Mouse (Mus musculus): ENCODE measurements around the gene Ankrd53. TPM values are rescaled to one million over a fixed set of nuclear protein-coding genes. Genes with fewer than 3 reads are reported as not detected.
A peak's percentile ranks its signal among the peaks of the same experiment; 100 is the strongest.

The Ankrd53 gene
- polyA plus RNA-seq, 1 experiment from 2014 or later, result not detected

- H3K27me3 ChIP-seq (ENCODE audit: control insufficient read depth, insufficient read depth, low read length), result no peaks in the 10 kb centered on the region
- H3K27ac ChIP-seq (ENCODE audit: low read depth, low read length), result no peak overlapping the region
- no peak overlapping the region for H3K4me2 ChIP-seq
- no peak for ATAC-seq (ENCODE audit: low FRiP score)
- peak; percentile 73 for DNase-seq (ENCODE audit: low spot score, missing footprints)
- WGBS, result 68% methylated on average over 14 of the region's 14 CpGs
- H3K4me1 ChIP-seq (ENCODE audit: control insufficient read depth, insufficient read depth, low read length), result no peaks in the 10 kb centered on the region
- H3K4me3 ChIP-seq (ENCODE audit: low read depth, low read length), result no peak overlapping the region
- H3K9ac ChIP-seq (ENCODE audit: low read length), result no peak overlapping the region
- H3K9me3 ChIP-seq (ENCODE audit: control insufficient read depth, low read length), result peaks cover 5% of the 10 kb centered on the region; the same call in 1 of the 2 replicates
- H3K36me3 ChIP-seq (ENCODE audit: control insufficient read depth, insufficient read depth, low read length), result no peaks in the 10 kb centered on the region
Measured at GRCm38 (mm10) chr6:83729350-83729970, 33.0 kb upstream of the Ankrd53 start.

GRCm38 (mm10) chr6:83731128-83731527 lies 31.3 kb upstream of the Ankrd53 start:
- Histone ChIP-seq H3K36me3 (ENCODE audit: control insufficient read depth, insufficient read depth, low read length) (no peaks in the 10 kb centered on the region), H3K9me3 (ENCODE audit: control insufficient read depth, low read length) (peaks cover 5% of the 10 kb centered on the region; the same call in 1 of the 2 replicates), H3K4me1 (ENCODE audit: control insufficient read depth, insufficient read depth, low read length) (no peaks in the 10 kb centered on the region), H3K27me3 (ENCODE audit: control insufficient read depth, insufficient read depth, low read length) (no peaks in the 10 kb centered on the region), H3K9ac (ENCODE audit: low read length) (no peak overlapping the region), H3K4me3 (ENCODE audit: low read depth, low read length) (no peak overlapping the region), H3K27ac (ENCODE audit: low read depth, low read length) (no peak overlapping the region), H3K4me2 (no peak overlapping the region)
- ATAC-seq (ENCODE audit: low FRiP score) (no peak), DNase-seq (ENCODE audit: low spot score, missing footprints) (peak; percentile 94)
- 26% methylated on average over 5 of the region's 5 CpGs for WGBS

- Histone ChIP-seq H3K9me3 (ENCODE audit: control insufficient read depth, low read length) (peaks cover 5% of the 10 kb centered on the region; the same call in 1 of the 2 replicates), H3K4me2 (no peak overlapping the region), H3K36me3 (ENCODE audit: control insufficient read depth, insufficient read depth, low read length) (no peaks in the 10 kb centered on the region), H3K9ac (ENCODE audit: low read length) (no peak overlapping the region), H3K4me1 (ENCODE audit: control insufficient read depth, insufficient read depth, low read length) (no peaks in the 10 kb centered on the region), H3K27ac (ENCODE audit: low read depth, low read length) (no peak overlapping the region), H3K27me3 (ENCODE audit: control insufficient read depth, insufficient read depth, low read length) (no peaks in the 10 kb centered on the region), H3K4me3 (ENCODE audit: low read depth, low read length) (no peak overlapping the region)
- WGBS, result 38% methylated on average over 13 of the region's 13 CpGs
- ATAC-seq (ENCODE audit: low FRiP score) (no peak), DNase-seq (ENCODE audit: low spot score, missing footprints) (peak; percentile 61)
Measured at GRCm38 (mm10) chr6:83737311-83737710, 25.1 kb upstream of the Ankrd53 start.

- no peak for ATAC-seq (ENCODE audit: low FRiP score)
- Histone ChIP-seq H3K9ac (ENCODE audit: low read length) (no peak overlapping the region), H3K4me2 (no peak overlapping the region), H3K9me3 (ENCODE audit: control insufficient read depth, low read length) (peaks cover 5% of the 10 kb centered on the region; the same call in 1 of the 2 replicates), H3K36me3 (ENCODE audit: control insufficient read depth, insufficient read depth, low read length) (no peaks in the 10 kb centered on the region), H3K27ac (ENCODE audit: low read depth, low read length) (no peak overlapping the region), H3K27me3 (ENCODE audit: control insufficient read depth, insufficient read depth, low read length) (no peaks in the 10 kb centered on the region), H3K4me1 (ENCODE audit: control insufficient read depth, insufficient read depth, low read length) (no peaks in the 10 kb centered on the region), H3K4me3 (ENCODE audit: low read depth, low read length) (no peak overlapping the region)
- DNase-seq (ENCODE audit: low spot score, missing footprints), result peak; percentile 78
- WGBS, result 85% methylated on average over 6 of the region's 6 CpGs
Measured at GRCm38 (mm10) chr6:83738596-83738995, 23.8 kb upstream of the Ankrd53 start.

GRCm38 (mm10) chr6:83742761-83743160 lies 19.7 kb upstream of the Ankrd53 start, which contains the start of gene Atp6v1b1:
TSS of gene Atp6v1b1 (plus strand) at chr6:83742990.
- H3K36me3 ChIP-seq (ENCODE audit: control insufficient read depth, insufficient read depth, low read length), result no peaks in the 10 kb centered on the region
- no peak within 1 kb of the TSS for H3K4me2 ChIP-seq
- peaks cover 3% of the 10 kb centered on the region; the same call in 1 of the 2 replicates for H3K4me1 ChIP-seq (ENCODE audit: control insufficient read depth, insufficient read depth, low read length)
- ATAC-seq (ENCODE audit: low FRiP score), result no peak
- peak; percentile 33 for DNase-seq (ENCODE audit: low spot score, missing footprints)
- no peaks in the 10 kb centered on the region for H3K9me3 ChIP-seq (ENCODE audit: control insufficient read depth, low read length)
- H3K27me3 ChIP-seq (ENCODE audit: control insufficient read depth, insufficient read depth, low read length), result no peaks in the 10 kb centered on the region
- no peak within 1 kb of the TSS for H3K27ac ChIP-seq (ENCODE audit: low read depth, low read length)
- no peak within 1 kb of the TSS for H3K4me3 ChIP-seq (ENCODE audit: low read depth, low read length)
- no peak within 1 kb of the TSS for H3K9ac ChIP-seq (ENCODE audit: low read length)
- 68% methylated on average over 5 of the region's 5 CpGs for WGBS

- H3K4me1 ChIP-seq (ENCODE audit: control insufficient read depth, insufficient read depth, low read length), result peaks cover 3% of the 10 kb centered on the region; the same call in 1 of the 2 replicates
- no peak overlapping the region for H3K9ac ChIP-seq (ENCODE audit: low read length)
- no peak overlapping the region for H3K4me2 ChIP-seq
- WGBS, result 61% methylated on average over 5 of the region's 5 CpGs
- H3K36me3 ChIP-seq (ENCODE audit: control insufficient read depth, insufficient read depth, low read length), result no peaks in the 10 kb centered on the region
- no peak overlapping the region for H3K27ac ChIP-seq (ENCODE audit: low read depth, low read length)
- ATAC-seq (ENCODE audit: low FRiP score) (no peak), DNase-seq (ENCODE audit: low spot score, missing footprints) (no peak)
- H3K27me3 ChIP-seq (ENCODE audit: control insufficient read depth, insufficient read depth, low read length), result no peaks in the 10 kb centered on the region
- H3K9me3 ChIP-seq (ENCODE audit: control insufficient read depth, low read length), result no peaks in the 10 kb centered on the region
- H3K4me3 ChIP-seq (ENCODE audit: low read depth, low read length), result no peak overlapping the region
Measured at GRCm38 (mm10) chr6:83743212-83743611, 19.2 kb upstream of the Ankrd53 start.

GRCm38 (mm10) chr6:83744126-83744525 lies 18.3 kb upstream of the Ankrd53 start:
- Histone ChIP-seq H3K4me3 (ENCODE audit: low read depth, low read length) (no peak overlapping the region), H3K4me2 (no peak overlapping the region), H3K27ac (ENCODE audit: low read depth, low read length) (no peak overlapping the region), H3K27me3 (ENCODE audit: control insufficient read depth, insufficient read depth, low read length) (no peaks in the 10 kb centered on the region), H3K9me3 (ENCODE audit: control insufficient read depth, low read length) (no peaks in the 10 kb centered on the region), H3K4me1 (ENCODE audit: control insufficient read depth, insufficient read depth, low read length) (peaks cover 3% of the 10 kb centered on the region), H3K36me3 (ENCODE audit: control insufficient read depth, insufficient read depth, low read length) (no peaks in the 10 kb centered on the region), H3K9ac (ENCODE audit: low read length) (no peak overlapping the region)
- WGBS, result 71% methylated on average over 5 of the region's 5 CpGs
- ATAC-seq (ENCODE audit: low FRiP score) (no peak), DNase-seq (ENCODE audit: low spot score, missing footprints) (no peak)

- no peaks in the 10 kb centered on the region for H3K27me3 ChIP-seq (ENCODE audit: control insufficient read depth, insufficient read depth, low read length)
- ATAC-seq (ENCODE audit: low FRiP score), result no peak
Measured at GRCm38 (mm10) chr6:83744557-83744956, 17.9 kb upstream of the Ankrd53 start.

GRCm38 (mm10) chr6:83745466-83745865 lies 17.0 kb upstream of the Ankrd53 start:
- ATAC-seq (ENCODE audit: low FRiP score), result no peak
- H3K27me3 ChIP-seq (ENCODE audit: control insufficient read depth, insufficient read depth, low read length), result no peaks in the 10 kb centered on the region
- no peak for DNase-seq (ENCODE audit: low spot score, missing footprints)
- no peak overlapping the region for H3K4me3 ChIP-seq (ENCODE audit: low read depth, low read length)
- no peaks in the 10 kb centered on the region for H3K36me3 ChIP-seq (ENCODE audit: control insufficient read depth, insufficient read depth, low read length)
- WGBS, result 44% methylated on average over 2 of the region's 2 CpGs
- peaks cover 5% of the 10 kb centered on the region for H3K4me1 ChIP-seq (ENCODE audit: control insufficient read depth, insufficient read depth, low read length)
- no peak overlapping the region for H3K27ac ChIP-seq (ENCODE audit: low read depth, low read length)
- H3K4me2 ChIP-seq, result no peak overlapping the region
- no peaks in the 10 kb centered on the region for H3K9me3 ChIP-seq (ENCODE audit: control insufficient read depth, low read length)
- H3K9ac ChIP-seq (ENCODE audit: low read length), result no peak overlapping the region

More at GRCm38 (mm10) chr6:83744557-83744956, 17.9 kb upstream of the Ankrd53 start:
- Histone ChIP-seq H3K36me3 (ENCODE audit: control insufficient read depth, insufficient read depth, low read length) (no peaks in the 10 kb centered on the region), H3K4me1 (ENCODE audit: control insufficient read depth, insufficient read depth, low read length) (peaks cover 5% of the 10 kb centered on the region), H3K9me3 (ENCODE audit: control insufficient read depth, low read length) (no peaks in the 10 kb centered on the region), H3K9ac (ENCODE audit: low read length) (no peak overlapping the region), H3K4me2 (no peak overlapping the region), H3K4me3 (ENCODE audit: low read depth, low read length) (no peak overlapping the region), H3K27ac (ENCODE audit: low read depth, low read length) (no peak overlapping the region)
- DNase-seq (ENCODE audit: low spot score, missing footprints), result no peak
- 72% methylated on average over 5 of the region's 5 CpGs for WGBS

Measured in midbrain, embryonic 11.5 days (tissue).